Mouse (Mus musculus) NIH3T3 (cell line): ENCODE measurements around the gene Olfr898.

Experiments
- DNase-seq: peaks from one replicate; pipeline ENCODE4 v3.0.0-alpha.2; 2012; ENCODE audit warnings: low read depth

Olfr898 gene

DNA sequence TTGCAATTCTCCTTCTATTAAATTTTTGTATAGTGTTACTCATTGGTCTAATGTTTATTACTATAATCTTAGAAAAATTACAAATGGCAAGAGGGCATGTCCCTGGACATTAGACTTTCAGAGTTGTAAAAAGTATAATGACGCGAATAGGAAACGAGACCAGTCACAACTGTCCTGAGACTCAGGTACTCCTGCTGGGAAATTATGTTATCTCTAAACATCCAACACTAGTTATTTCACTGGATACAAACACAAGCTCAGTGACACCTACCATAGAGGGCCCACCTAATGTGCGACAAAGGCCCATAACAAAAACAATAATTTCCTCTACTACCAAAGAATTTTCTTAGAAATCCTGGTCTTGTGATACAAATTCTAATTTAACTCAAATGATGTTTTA is at the start of gene Olfr898:
TSS of gene Olfr898 (plus strand) at position 301 of the 400 bp plus-strand sequence.
- no peak for DNase-seq

DNA sequence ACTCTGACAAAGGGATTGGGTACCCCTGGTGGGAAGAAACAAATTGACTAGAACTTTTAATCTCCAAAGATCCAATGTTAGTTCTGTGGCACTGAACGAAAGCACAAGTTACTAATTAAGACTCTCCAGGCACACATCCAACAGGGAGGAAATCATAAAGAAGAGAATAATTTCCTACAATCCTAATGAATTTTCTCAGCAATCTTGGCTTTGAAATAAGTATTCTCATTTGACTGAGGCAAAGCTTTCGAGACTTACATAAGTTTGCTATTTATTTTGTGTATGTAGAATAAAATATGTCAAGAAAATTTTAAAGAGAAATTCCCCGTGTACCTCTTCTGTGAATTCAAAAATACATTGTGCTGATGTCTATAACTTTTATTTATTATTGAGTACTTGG is 19.5 kb upstream of the Olfr898 start, which contains the start of gene Olfr25:
TSS of gene Olfr25 (plus strand) at position 301 of the 400 bp plus-strand sequence.
- DNase-seq = no peak

DNA sequence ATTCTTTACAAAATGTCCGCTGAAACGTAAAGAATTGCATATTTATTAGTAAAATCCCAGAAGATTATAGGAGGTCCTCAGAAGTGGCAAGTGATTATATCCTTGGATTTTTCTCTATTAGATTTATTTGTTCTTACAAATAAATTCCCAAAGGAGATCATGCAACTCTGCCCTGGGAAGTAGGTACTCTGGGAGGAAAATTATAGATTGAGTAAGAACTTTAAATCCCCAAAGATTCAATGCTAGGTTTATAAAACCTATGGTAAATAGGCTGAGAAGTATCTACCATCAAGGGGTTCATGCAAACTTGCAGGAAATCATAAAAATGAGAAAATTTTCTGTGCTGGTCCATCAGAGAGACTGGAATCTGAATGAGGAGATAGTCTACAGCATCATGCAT is 18.4 kb downstream of the Olfr898 start, which contains the start of gene Olfr250:
TSS of gene Olfr250 (plus strand) at position 301 of the 400 bp plus-strand sequence.
- no peak for DNase-seq

DNA sequence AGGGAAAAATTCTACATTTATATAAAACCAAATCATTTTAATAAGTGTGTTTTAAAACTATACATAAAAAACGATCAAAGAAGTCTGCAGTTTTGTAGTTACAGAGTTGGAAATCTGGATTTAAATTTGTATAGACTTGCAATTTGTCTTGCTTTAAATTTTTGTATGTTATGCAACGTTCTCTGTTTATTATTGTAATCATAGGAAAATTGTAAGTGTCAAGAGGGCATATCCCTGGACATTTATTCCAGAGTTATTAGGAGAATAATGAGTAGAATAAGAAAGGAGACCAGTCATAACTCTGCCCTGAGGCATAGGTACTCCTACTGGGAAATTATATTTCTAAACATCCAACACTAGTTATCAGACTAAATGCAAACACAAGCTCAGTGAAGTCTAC is 28.6 kb downstream of the Olfr898 start, which contains the start of gene Olfr251:
TSS of gene Olfr251 (plus strand) at position 301 of the 400 bp plus-strand sequence.
- no peak for DNase-seq

DNA sequence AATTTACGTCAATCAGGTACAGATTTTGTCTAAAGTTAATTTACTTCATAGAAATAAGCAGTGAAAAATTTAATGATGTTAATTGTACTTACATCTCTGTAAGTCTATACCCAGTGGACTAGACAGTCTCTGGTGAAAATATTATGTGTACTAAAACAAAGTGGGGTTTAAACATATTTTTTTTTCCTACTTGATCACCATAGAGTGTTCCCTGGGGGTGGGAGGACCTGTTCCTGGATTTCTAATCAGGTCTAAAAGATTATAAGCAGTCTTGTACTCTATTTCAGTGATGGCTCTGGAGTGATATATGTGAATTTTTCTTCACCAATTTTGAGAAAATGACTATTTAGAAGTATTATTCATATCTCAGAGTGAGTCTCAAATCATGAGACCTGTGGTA is 53.2 kb downstream of the Olfr898 start, which contains the start of gene Olfr147:
TSS of gene Olfr147 (plus strand) at position 301 of the 400 bp plus-strand sequence.
- no peak for DNase-seq
